Mouse (Mus musculus): ENCODE data around the gene Acvr1b. TPM values are rescaled to one million over a fixed set of nuclear protein-coding genes. Genes with fewer than 3 reads are reported as not detected.

Acvr1b gene
- polyA plus RNA-seq, 1 experiment, result 5.3 TPM

DNA sequence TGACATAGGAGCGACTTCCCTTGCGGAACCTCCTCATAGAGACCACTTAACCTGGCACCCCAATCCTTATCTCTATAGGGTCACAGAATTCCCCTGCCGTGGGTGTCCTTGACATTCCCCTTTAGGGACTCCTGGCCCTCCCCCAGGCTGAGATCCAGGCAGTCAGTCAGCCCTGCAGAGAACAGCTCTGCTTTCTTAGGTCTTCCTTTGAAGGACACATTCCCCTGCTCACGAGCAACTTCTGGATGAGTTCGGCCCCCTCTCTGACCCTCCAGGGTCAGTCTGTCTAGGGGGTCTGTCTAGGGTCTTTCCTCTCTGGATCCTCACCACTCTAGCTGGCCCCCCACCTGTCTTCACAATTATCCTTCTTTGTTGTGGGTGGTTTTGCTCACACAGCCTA is 44.5 kb upstream of the Acvr1b start:
- Histone ChIP-seq H3K4me2 (ENCODE audit: low read depth) (no peak overlapping the region), H3K36me3 (ENCODE audit: control insufficient read depth, insufficient read depth) (no peaks in the 10 kb centered on the region), H3ac (ENCODE audit: control insufficient read depth, insufficient read length) (no peak overlapping the region), H3K4me3 (no peak overlapping the region), H3K27me3 (ENCODE audit: control insufficient read depth, insufficient read depth, insufficient read length) (peaks cover 79% of the 10 kb centered on the region), H3K79me2 (ENCODE audit: control insufficient read depth, insufficient read depth) (no peaks in the 10 kb centered on the region)
- TF ChIP-seq SRF (IDR thresholded peaks at IDR 0.05; ENCODE audit: control insufficient read depth, insufficient read length, low read depth) (no peak), CEBPB (IDR thresholded peaks at IDR 0.05; ENCODE audit: insufficient read depth, poor library complexity, severe bottlenecking) (no peak), REST (IDR thresholded peaks at IDR 0.05; ENCODE audit: insufficient read depth, insufficient read length) (no peak), TCF3 (IDR thresholded peaks at IDR 0.05; ENCODE audit: insufficient read length, low read depth) (no peak), USF1 (IDR thresholded peaks at IDR 0.05; ENCODE audit: low read depth) (no peak), MYOG (IDR thresholded peaks at IDR 0.05; ENCODE audit: control insufficient read depth in 1 of 3, insufficient read depth in 1 of 3, insufficient read length in 2 of 3, low read depth in 2 of 3) (no peak), TCF12 (IDR thresholded peaks at IDR 0.05; ENCODE audit: insufficient read depth, poor library complexity, severe bottlenecking) (no peak), MYOD1 (IDR thresholded peaks at IDR 0.05; ENCODE audit: control insufficient read depth in 1 of 3, insufficient read length in 2 of 3, low read depth in 2 of 3) (no peak), POLR2A (IDR thresholded peaks at IDR 0.05; ENCODE audit: insufficient read length, low read depth) (no peak), E2F4 (IDR thresholded peaks at IDR 0.05; ENCODE audit: insufficient read depth) (no peak), POLR2AphosphoS2 (IDR thresholded peaks at IDR 0.05; ENCODE audit: insufficient read length, low read depth) (no peak), MAX (IDR thresholded peaks at IDR 0.05; ENCODE audit: low read depth) (no peak)

- Histone ChIP-seq H3ac (ENCODE audit: control insufficient read depth, insufficient read length) (no peak overlapping the region), H3K27me3 (ENCODE audit: control insufficient read depth, insufficient read depth, insufficient read length) (peaks cover 70% of the 10 kb centered on the region), H3K4me3 (no peak overlapping the region), H3K36me3 (ENCODE audit: control insufficient read depth, insufficient read depth) (no peaks in the 10 kb centered on the region), H3K4me2 (ENCODE audit: low read depth) (no peak overlapping the region), H3K79me2 (ENCODE audit: control insufficient read depth, insufficient read depth) (no peaks in the 10 kb centered on the region)
- TF ChIP-seq USF1 (IDR thresholded peaks at IDR 0.05; ENCODE audit: low read depth) (no peak), TCF12 (IDR thresholded peaks at IDR 0.05; ENCODE audit: insufficient read depth, poor library complexity, severe bottlenecking) (no peak), MYOD1 (IDR thresholded peaks at IDR 0.05; ENCODE audit: control insufficient read depth in 1 of 3, insufficient read length in 2 of 3, low read depth in 2 of 3) (no peak), MAX (IDR thresholded peaks at IDR 0.05; ENCODE audit: low read depth) (no peak)
Observed at GRCm38 (mm10) chr15:101131498-101131897, 42.4 kb upstream of the Acvr1b start.

- no peaks in the 10 kb centered on the region for H3K79me2 ChIP-seq (ENCODE audit: control insufficient read depth, insufficient read depth)
- H3ac ChIP-seq (ENCODE audit: control insufficient read depth, insufficient read length), result no peak overlapping the region
- peaks cover 65% of the 10 kb centered on the region for H3K27me3 ChIP-seq (ENCODE audit: control insufficient read depth, insufficient read depth, insufficient read length)
- H3K4me3 ChIP-seq, result no peak overlapping the region
- TF ChIP-seq CEBPB (IDR thresholded peaks at IDR 0.05; ENCODE audit: insufficient read depth, poor library complexity, severe bottlenecking) (no peak), TCF12 (IDR thresholded peaks at IDR 0.05; ENCODE audit: insufficient read depth, poor library complexity, severe bottlenecking) (no peak)
- no peaks in the 10 kb centered on the region for H3K36me3 ChIP-seq (ENCODE audit: control insufficient read depth, insufficient read depth)
- H3K4me2 ChIP-seq (ENCODE audit: low read depth), result no peak overlapping the region
Observed at GRCm38 (mm10) chr15:101132041-101132440, 41.8 kb upstream of the Acvr1b start.

DNA sequence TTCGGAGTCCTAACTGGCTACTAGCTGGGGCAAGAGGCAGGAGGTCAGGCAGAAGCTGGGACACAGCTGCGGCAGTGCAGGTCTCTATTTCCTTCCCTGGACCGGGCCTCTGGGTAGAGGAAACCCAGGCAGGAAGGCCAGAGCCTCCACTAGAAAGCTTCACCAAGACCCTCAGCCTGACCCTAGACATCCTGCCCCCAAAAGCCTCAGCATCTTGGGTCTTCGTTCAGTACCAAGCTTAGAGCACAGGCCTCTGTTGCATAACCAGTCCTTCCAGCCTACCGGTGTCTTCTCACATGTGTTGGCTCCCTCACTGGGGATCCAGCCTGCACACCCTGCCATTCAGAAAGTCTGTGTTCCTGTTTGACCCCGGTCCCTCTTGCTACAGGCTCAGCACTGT is 41.1 kb upstream of the Acvr1b start:
- Histone ChIP-seq H3K27me3 (ENCODE audit: control insufficient read depth, insufficient read depth, insufficient read length) (peaks cover 58% of the 10 kb centered on the region), H3K79me2 (ENCODE audit: control insufficient read depth, insufficient read depth) (no peaks in the 10 kb centered on the region), H3K36me3 (ENCODE audit: control insufficient read depth, insufficient read depth) (no peaks in the 10 kb centered on the region), H3K4me2 (ENCODE audit: low read depth) (no peak overlapping the region), H3K4me3 (no peak overlapping the region), H3ac (ENCODE audit: control insufficient read depth, insufficient read length) (no peak overlapping the region)
- TF ChIP-seq POLR2AphosphoS2 (IDR thresholded peaks at IDR 0.05; ENCODE audit: insufficient read length, low read depth) (no peak), USF1 (IDR thresholded peaks at IDR 0.05; ENCODE audit: low read depth) (no peak), TCF12 (IDR thresholded peaks at IDR 0.05; ENCODE audit: insufficient read depth, poor library complexity, severe bottlenecking) (no peak), POLR2A (IDR thresholded peaks at IDR 0.05; ENCODE audit: insufficient read length, low read depth) (no peak), E2F4 (IDR thresholded peaks at IDR 0.05; ENCODE audit: insufficient read depth) (no peak), REST (IDR thresholded peaks at IDR 0.05; ENCODE audit: insufficient read depth, insufficient read length) (no peak), TCF3 (IDR thresholded peaks at IDR 0.05; ENCODE audit: insufficient read length, low read depth) (no peak), SRF (IDR thresholded peaks at IDR 0.05; ENCODE audit: control insufficient read depth, insufficient read length, low read depth) (no peak), CEBPB (IDR thresholded peaks at IDR 0.05; ENCODE audit: insufficient read depth, poor library complexity, severe bottlenecking) (no peak), MAX (IDR thresholded peaks at IDR 0.05; ENCODE audit: low read depth) (no peak)

DNA sequence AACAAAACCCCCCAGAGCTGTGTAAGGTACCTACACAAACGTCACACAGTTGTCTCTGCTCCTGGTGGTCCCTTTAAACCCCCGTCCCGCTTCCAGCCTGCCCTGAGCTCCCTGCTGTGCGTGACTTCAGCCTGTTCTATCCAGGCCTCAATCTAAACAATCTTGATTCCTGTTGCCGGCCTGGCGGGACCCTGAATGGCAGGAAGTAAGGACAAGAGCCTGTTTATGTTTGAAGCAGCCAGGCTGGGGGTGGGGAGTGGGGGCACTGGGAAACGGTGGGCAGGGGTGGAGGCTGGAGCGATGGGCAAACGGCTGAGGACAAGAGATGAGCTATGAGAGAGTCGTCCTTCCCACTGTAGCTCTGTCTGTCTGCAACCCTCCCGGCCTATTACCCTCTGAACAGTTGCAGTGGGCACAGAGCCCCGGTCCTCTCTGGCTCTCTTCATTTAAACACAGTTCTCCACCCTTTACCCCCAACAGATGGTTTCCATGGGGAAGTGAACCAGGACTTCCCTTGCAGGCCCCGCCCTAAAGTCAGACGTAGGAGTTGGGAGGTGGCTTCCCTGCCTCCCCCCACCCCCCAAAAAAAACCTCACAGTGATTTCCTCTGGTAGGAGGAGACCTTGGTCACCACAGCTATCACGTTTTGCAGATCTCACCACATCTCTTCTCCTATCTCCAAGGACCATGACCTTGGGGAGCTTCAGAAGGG is 39.7 kb upstream of the Acvr1b start:
- TF ChIP-seq MYOG (IDR thresholded peaks at IDR 0.05; ENCODE audit: control insufficient read depth in 1 of 3, insufficient read depth in 1 of 3, insufficient read length in 2 of 3, low read depth in 2 of 3), result no peak
- TF ChIP-seq USF1 (IDR thresholded peaks at IDR 0.05; ENCODE audit: low read depth), result no peak
- TF ChIP-seq MYOD1 (IDR thresholded peaks at IDR 0.05; ENCODE audit: control insufficient read depth in 1 of 3, insufficient read length in 2 of 3, low read depth in 2 of 3), result no peak
- no peak for TF ChIP-seq REST (IDR thresholded peaks at IDR 0.05; ENCODE audit: insufficient read depth, insufficient read length)
- no peak for TF ChIP-seq CEBPB (IDR thresholded peaks at IDR 0.05; ENCODE audit: insufficient read depth, poor library complexity, severe bottlenecking)
- TF ChIP-seq E2F4 (IDR thresholded peaks at IDR 0.05; ENCODE audit: insufficient read depth), result no peak
- TF ChIP-seq TCF12 (IDR thresholded peaks at IDR 0.05; ENCODE audit: insufficient read depth, poor library complexity, severe bottlenecking), result no peak
- TF ChIP-seq SRF (IDR thresholded peaks at IDR 0.05; ENCODE audit: control insufficient read depth, insufficient read length, low read depth), result no peak
- no peak for TF ChIP-seq POLR2AphosphoS2 (IDR thresholded peaks at IDR 0.05; ENCODE audit: insufficient read length, low read depth)
- no peak for TF ChIP-seq TCF3 (IDR thresholded peaks at IDR 0.05; ENCODE audit: insufficient read length, low read depth)
- no peak for TF ChIP-seq POLR2A (IDR thresholded peaks at IDR 0.05; ENCODE audit: insufficient read length, low read depth)
- no peak for TF ChIP-seq MAX (IDR thresholded peaks at IDR 0.05; ENCODE audit: low read depth)
- Histone ChIP-seq H3K4me2 (ENCODE audit: low read depth) (no peak overlapping the region), H3K4me3 (no peak overlapping the region), H3K27me3 (ENCODE audit: control insufficient read depth, insufficient read depth, insufficient read length) (peaks cover 44% of the 10 kb centered on the region), H3ac (ENCODE audit: control insufficient read depth, insufficient read length) (no peak overlapping the region), H3K79me2 (ENCODE audit: control insufficient read depth, insufficient read depth) (no peaks in the 10 kb centered on the region), H3K36me3 (ENCODE audit: control insufficient read depth, insufficient read depth) (no peaks in the 10 kb centered on the region)

Data from myocyte (in vitro differentiated cells).